Mouse (Mus musculus) layer of hippocampus, postnatal 14 days (tissue): ENCODE results near the gene Gm49337. TPM values are rescaled to one million over a fixed set of nuclear protein-coding genes. Genes with fewer than 3 reads are reported as not detected.

ENCODE experiments used
- DNase-seq, 2 experiments: peaks; one replicate each; pipeline ENCODE4 v3.0.0; 2021 to 2022; ENCODE audit warnings: low spot score in 2 of 2, mixed read lengths in 1 of 2
- long read RNA-seq, 2 experiments: library from polyadenylated mRNA; stranded (forward); transcript quantifications; one replicate each; pipeline ENCODE4 v2.0.0; 2021
- total RNA-seq, 2 experiments: library from RNA; stranded (reverse); gene quantifications; 2 replicates each; pipeline ENCODE4 v1.2.3; 2021

The Gm49337 gene
- total RNA-seq, result 1 to 10 TPM in 1 of 2 experiments, not detected in 1; 1.4 TPM
- long read RNA-seq, experiment 1, result 0 reads
- long read RNA-seq, experiment 2, partial matches to known transcripts, result 0 of 1 reads
- long read RNA-seq, experiment 2, other reads (novel, unspliced or antisense), result 1 of 1 reads

DNA sequence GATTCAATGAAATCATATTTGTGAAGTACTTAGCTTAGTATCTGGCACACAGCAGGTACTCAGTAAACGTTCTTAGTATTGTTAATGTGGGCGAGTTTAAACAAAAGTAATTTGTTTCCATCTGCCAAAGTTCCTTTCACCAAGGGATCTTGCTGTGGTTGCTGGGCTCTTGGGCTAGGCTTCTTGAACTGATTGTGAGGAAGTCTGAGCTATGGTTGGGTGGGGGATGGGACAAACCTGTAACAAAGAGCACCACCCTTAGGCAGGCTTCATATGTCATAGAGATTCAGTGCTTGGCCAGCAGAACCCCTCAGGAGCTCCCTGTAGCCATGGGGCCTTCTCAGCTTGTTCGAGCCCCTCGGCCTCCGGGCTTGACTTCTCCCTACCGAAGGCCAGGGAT, at the start of gene Gm49337, which contains the start of gene 1700042G07Rik:
Gene Gm49337, plus strand, starts transcription at position 313 of the 400 bp plus-strand sequence.
Gene 1700042G07Rik, plus strand, starts transcription at position 301 of the 400 bp plus-strand sequence.
- DNase-seq, result no peak

DNA sequence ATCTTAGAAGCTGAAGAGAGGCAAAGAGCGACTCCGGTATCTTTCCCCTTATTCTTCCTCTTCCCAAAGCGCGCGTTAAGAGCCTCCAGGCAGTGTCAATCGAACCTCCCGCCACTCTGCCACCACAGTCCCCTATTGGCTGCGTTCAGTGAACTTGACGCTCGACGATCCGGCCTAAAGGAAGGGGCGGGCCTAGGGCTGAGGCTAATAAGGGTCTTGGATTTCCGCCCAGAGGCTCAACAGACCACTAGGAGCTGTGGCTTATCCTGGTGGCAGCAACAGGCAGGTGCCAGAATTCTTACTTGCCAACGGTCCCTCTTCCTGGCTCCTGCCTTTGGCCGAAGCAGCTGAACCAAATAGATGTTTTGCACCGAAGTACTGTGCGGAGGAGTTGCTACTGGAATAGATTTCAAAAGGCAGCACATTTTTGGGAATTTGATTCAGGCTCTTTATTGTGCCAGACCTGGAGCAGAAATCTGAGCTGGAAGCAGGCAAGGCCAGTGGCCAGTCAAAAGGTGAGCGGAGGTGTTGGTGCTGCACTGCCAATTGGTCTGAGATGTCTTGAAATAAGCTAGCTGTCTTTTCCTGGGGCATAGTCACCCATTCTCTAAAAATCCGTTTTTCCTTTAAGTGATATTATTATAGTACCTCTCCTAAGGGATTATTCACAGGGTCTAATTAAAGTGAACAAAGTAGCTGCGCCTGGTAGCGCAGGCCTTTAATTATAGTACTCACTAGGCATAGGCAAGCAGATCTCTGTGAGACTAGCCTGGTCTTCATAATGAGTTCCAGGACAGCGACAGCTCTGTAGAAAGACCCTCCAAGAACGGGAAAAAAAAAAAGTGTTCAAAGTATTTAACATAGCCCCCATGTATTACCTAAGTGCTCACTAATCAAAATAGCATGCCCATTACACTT, 49.3 kb upstream of the Gm49337 start, which contains the start of the genes Rad54l and Pomgnt1:
Gene Rad54l, minus strand, starts transcription at position 89 of the 918 bp plus-strand sequence.
Gene Pomgnt1, plus strand, starts transcription at position 239 of the 918 bp plus-strand sequence.
- peak; percentile 64 to 83 for DNase-seq

DNA sequence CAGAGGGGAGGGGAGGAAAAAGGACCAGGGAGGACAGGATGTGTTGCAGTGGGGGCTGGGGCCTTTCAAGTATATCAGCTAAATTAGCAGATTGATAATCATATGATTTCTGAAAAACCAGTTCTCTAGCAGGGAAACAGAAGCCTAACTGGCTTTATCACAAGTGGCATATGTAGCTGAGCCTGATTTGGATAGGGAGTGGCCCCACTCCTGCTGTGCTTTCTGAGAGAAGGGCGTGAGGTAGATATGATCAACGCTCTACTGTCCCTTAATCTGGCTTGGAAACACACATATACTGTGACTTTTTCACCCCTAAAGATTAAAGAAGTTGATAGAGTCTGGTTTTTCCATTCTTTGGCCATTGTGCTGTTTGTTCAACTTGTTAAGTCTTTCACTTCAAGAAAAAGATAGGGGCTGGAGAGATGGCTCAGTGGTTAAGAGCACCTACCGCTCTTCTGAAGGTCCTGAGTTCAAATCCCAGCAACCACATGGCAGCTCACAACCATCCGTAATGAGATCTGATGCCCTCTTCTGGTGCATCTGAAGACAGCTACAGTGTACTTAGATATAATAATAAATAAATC, 47.3 kb upstream of the Gm49337 start:
- DNase-seq, result peak in 1 of 2 experiments; percentile 57

DNA sequence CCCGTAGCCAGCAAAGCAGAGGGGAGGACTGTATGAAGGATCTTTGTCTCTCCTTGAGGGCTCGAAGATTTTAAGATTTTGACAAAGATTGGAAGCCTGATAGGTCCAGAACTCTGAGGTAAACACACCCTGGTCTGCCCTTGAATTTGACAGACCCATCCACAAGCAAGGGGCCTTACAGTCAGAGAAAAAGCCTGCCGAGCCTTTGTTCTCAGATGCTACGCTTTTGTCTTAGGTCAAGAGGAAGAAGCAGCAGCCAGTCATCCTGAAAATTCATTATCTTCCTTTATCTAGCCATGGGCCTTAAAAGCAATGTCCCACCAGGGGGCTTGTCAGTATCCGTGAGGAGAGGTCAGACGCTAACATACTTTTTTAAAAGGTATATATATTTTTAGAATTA, 45.2 kb upstream of the Gm49337 start:
- DNase-seq, result no peak

DNA sequence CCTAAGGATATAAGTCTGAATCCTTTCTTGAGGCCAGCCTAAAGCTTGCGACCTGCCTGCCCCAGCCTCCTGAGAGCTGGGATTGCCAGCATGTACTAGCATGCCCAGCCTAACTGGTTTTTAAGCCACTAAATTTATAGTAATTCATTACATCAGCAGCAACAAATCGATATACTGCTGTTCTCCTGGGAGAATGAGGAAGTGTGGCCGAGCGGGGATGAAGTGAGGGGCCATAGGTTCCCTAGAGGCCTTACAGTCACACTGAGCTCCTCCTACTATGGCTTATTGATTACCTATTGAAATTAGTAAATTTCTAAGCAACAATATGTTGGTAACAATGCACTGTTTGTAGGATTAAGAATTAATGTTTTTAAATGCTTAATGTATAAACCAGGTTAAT, 40.1 kb upstream of the Gm49337 start:
- no peak for DNase-seq

DNA sequence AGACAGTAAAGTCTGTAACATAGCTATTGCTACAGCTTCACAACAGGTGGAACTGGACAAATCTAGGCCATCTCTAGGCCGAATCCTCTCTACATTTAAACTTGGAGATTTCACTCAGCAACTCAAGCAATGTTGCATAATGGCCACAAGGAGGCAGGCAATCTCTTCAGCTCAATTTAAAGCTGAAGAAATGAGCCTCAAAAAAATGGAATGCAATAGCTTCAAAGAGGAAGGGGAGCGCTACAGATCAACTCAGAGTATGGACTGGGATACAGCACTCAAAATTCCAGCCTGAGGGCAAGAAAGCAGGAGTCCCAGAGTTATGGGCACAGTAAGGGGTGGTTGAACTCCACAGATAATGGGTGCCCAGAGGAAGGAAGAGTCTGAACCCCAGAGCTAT, 38.2 kb upstream of the Gm49337 start:
- DNase-seq, result peak in 1 of 2 experiments; percentile 47

DNA sequence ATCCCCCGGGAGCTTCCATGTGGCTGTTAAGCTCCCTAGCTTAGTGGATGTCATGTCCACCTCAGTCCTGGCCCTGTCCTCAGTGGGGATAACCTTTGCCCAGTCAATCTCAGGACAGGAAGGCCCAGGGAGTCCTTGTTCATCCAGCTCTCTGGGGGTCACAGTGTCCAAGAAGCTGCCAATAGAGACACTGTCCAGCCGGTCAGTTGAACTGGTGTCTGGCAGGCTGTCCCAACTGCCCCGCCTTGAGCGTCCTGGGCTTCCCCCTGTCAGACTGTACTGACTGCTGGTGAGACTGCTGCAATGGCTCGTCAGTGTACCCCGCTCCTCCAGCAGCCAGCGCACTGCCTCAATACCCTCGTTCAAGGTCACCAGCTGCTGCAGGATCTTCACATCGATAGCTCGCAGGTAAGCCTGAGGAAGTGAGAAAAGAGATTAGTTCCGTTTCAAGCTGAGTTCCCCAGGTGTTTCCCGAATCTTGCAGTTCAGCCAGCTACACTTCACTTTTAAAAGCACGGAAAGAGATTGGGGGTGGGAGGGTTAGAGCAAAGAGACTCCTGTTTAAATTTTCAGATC, 35.7 kb upstream of the Gm49337 start:
- no peak for DNase-seq

DNA sequence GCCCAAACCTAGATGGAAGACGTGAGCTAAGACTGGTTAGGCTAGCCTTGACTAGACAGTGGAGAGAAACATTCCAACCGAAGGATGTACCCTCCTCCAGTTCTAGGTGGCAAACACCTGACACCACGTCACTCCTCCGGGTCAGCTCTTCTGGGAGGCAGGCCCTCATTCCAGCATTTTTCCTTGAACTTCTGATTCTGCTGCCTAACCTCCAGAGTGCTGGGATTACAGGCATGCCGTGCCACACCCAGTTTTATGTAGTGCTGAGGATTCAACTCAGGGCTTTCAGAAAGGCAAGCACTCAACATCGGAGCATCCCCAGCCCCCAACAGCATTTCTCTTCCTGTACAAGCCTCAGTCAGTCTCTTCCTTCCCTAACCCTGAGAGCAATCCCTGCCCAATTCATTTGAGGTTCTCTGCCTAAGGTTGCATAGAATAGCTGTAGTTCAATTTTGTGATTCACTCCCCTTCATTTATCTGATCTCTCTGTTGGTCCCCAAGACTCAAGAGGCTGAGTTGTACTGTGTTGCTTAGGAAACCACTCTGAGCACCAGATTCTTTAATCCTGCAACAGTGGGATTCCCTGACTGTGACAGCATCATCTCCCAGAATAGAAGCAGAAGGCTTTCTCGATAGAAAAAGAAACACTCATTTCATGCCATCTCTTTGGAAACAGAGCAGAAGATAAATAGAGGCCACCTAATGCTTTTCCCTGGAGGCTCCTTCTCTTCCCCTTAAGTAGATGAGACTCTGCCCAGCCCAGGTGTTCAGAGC, 32.2 kb upstream of the Gm49337 start:
- DNase-seq, result peak in 1 of 2 experiments; percentile 43

DNA sequence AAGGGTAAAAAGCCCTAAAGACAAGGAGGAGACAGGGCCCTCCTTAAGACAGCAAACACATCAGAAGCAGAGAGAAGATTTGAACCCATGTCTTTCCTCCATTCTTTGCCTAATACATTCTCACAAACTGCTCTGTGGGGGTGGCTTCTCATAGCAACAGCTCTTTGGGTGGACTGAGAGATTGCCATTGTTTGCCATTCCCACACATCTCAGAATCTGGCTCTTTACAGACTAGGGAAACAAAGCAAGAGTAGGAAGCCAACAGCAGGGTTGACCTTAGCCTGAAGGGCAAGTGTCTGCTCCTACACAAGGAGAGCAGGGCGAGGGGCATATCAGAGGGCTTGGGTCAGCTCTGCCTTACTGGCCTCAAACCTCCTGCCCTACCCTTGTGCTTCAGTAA, 31.4 kb upstream of the Gm49337 start:
- no peak for DNase-seq

DNA sequence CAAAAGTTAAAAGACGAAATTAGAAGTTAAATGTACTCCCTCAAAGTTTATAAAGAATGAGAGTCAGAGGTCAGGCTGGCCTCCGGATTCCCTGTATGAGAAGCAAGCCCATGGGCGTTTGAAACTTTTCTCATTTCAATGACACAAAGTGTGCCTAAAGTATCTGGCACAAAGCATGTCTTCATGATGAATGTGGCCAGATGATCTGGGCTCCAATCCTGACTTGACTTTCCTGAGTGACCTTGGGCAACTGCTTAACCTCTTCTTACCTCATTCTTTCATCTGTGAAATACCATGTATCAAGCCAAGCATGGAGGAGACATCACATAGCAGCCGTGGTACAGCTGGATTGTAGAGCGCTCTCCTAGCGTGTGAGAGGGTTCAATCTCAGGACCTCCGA, 30.9 kb upstream of the Gm49337 start:
- DNase-seq, result no peak

DNA sequence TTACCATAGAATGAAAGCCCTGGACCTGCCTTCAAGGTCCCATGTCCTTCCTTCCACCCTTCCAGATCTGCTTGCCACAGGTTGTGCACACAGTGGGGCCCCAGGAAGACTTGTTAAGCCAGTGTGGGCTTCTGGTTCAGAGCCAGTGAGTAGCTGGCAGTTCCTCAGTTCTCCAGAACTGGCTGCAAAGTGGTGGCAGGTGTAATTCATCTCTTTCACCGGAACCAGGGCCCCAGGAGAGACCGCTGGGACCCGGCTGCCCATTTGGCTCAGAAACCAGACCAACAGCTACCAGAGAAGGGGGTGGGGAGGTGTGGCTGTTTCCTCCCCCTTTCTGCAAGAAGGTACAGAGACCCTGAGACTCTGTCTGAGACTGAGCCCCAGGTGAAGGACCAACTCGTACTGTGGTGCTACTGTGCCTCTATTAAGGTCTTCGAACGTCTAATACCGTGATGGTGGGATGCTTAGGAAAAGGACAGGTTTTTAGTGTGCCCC, 29.8 kb upstream of the Gm49337 start:
- no peak for DNase-seq

DNA sequence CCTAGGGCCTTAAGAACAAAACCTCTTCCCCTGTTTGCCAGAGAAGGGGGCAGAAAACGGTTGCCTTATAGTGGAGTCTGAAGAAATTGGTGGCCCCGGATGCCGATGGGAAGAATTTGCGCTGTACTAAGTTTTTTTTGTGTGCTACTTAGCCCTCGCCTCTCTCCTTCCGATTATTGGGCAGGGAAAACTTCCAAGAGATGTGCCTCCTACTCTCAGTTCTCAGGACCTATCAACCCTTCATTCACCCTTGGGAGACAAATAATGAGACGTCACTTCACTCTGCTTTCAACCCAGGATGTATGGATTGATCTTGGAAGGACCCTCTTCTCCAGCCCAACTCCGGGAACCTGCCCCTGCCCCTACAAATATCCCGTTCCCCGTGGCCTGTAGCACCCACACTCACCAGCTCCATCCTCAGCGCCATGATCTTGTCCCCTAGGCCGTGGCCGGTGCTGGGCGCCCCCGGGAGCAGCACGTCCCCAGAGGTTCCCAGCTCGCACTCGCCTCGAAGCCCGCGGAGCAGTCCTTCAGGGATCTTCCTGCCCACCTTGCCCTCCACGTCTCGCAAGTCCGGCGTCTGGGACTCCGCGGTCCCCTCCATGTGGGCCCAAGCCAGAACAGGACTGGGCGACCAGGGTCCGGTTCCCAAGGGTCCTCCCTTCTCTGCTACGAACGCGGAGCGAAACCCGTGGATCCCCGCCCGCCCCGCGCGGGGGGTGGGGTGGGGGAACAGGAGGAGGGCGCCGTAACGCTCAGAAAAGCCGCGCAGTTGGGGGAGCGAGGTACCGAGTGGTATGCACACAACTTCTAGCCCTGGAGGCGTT, 29.1 kb upstream of the Gm49337 start:
- DNase-seq, result peak; percentile 69 to 73

DNA sequence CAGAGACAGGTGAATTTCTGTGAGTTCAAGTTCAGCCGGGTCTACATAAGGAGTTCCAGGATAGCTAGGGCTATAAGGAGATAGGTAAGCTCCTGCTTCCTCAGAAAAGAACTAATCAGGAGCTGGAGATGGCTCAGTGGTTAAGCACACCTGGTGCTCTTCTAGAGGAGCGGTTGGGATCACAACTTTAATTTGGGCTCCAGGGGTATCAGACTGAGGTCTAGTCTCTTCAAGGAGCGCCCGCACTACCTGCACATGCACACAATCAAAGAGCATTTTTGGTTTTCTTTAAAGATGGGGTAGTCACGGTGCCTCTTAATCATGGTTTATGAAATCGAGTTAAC, 23.4 kb upstream of the Gm49337 start:
- DNase-seq, result no peak

DNA sequence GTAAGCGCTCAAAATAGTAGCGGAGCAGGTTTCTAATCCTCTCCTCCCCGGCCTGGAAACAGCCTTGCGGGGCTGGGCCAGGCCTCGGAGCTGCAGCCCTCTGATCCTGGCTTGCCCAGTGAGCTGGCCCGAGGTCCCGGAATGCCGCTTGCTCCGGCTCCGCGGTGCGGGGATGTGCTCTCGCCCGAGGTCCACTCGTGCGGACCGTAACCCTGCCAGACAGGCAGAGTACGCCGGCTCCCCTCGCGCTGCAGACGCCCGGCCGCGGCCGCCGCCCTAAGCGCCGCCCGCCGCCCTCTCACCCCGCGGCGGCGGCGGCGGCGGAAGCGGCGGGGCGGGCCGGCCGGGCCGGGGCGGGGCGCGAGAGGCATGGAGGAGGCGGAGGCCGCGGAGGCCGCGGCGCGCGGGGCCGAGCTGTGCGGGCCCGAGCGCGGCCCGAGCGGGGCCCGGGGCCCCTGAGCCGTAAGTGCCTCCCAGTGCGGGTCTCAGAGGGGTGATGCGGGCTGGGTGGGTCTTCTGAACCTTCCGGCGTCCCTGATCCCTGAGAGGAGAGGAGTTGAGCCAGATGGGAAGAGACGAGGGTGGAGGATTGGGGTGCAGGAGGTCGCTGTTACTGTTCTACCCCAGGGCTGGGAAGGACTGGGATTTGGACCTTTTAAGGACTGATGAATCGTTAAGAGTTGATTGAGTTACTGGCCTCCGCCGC, 22.9 kb upstream of the Gm49337 start:
- DNase-seq, result peak; percentile 32 to 50

DNA sequence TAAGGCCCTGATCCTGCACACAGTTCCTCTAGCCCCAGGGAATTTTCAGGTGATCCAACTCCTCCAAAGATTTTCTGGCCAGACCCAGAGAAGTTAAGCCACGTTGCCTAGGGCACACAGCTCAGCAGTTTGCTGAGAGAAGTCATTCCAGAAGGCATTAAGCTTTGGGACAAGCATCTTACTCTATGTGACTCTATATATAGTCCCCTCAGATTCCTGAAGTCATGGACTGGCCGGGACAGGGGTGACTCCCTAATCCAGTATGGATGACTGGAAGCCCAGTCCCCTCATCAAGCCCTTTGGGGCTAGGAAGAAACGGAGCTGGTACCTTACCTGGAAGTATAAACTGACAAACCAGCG, 22.3 kb upstream of the Gm49337 start:
- DNase-seq, result no peak

DNA sequence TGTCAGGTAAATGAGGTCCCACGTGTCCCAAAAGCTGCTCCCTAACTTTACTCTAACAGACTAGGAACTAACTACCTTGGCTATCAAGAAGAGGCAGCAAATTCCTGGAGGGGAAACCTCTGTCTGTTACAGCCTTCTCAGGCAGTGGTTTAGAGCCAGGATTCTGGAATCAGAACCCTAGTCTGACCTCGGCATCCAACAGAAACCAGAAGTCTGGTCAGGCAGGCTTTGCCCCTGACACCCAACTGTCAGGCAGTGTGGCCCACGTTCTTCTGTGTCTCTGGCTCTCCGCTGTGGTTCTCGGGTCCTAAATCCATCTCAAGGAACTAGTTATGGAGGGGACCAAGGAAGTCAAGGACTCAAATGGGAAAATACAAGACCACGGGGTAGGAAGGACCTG, 21.9 kb upstream of the Gm49337 start, which contains the start of gene Lurap1:
Gene Lurap1, minus strand, starts transcription at position 101 of the 400 bp plus-strand sequence.
- no peak for DNase-seq

DNA sequence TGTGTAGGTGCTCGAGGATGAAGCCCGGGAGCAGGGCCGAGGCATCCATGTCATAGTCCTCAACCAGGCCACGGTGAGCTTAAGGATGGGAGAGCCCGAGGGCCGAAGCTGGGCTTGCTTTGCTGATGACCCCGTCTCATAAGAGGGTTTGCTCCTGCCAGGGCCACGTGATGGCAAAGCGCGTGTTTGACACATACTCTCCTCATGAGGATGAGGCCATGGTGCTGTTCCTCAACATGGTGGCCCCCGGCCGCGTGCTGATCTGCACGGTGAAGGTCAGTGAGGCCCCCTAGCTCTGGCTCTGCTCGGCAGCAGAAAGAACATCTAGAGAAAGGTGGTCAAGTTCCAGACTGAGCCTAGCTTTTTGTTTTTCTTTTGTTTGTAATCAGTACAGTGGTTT, 20.5 kb upstream of the Gm49337 start:
- DNase-seq, result no peak

DNA sequence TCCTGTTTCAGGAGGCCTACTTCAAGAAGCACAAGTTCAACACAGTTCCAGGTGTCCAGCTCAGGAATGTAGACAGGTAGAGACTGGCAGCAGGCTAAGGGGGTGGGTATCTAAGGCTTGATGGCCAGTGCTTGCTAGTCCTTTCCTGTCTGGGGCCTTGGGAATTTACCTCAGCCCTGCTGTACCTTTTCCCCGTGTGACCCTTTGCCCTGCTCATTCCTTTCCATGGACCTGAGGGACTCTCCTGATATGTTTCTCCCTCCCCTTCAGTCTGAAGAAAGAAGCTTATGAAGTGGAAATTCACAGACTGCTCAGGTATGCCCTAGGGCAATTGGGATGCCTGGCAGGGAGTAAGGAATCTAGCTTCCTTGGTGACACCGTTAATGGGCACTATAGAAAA, 15.3 kb upstream of the Gm49337 start:
- no peak for DNase-seq

DNA sequence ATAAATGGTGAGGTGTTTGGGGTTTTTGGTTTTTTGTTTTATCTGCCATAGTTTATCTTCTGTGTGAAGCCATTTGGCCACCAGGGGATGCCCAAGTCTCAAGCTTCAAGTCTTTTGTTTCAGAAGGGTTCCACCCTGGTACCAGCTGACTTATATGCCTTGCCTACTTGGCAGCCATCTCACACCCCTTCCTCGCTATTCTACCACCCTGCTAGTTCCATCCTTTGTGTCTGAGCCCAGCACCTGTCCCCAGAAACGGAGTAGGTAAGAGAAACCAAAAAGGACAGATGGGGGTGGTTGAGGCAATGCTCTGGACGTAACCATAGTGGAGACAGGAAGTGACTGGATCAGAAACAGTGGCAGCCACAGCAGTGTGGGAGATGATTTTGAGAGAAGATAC, 13.3 kb upstream of the Gm49337 start:
- DNase-seq, result peak; percentile 27 to 44
